Comparison of ENCODE assay signal across 9 mouse cellular contexts in the genomic region with DNA sequence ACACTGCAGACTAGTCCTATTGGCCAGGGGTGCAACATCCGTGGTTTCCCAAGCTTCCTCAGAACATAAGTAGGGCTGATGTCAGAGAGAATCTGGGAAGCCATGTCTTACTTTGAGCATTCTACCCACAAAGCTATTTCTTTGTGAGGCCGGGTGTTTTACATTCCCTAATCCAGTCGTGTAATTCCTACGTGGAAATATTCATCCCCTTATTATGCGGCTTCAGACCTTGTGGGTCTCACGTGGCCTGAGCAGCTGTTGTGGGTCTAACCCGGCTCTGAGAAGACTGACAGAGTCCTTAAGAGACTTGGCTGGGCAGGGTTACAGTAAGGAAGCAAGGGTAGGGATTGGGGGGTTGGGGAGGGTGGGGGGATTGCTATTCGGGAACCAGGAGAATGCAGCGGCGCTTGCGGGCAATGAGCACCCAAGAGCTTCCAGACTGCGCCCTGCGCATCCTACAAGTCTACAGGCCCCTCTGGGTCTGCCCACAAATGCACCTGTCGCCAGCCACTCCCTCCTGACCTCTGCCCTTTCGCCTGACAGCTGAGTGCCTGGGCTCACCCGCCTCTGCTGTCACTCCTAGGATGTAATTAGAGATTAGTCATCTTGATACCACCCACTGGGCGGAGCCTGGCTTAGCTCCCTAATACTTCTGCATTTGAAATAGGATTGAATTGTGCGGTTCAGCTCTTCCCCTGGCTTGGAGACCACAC. TPM values are rescaled to one million over a fixed set of nuclear protein-coding genes. Genes with fewer than 3 reads are reported as not detected.
A peak's percentile ranks its signal among the peaks of the same experiment; 100 is the strongest.
DNase-seq lines count a peak whose midpoint lies in the region; ATAC-seq lines count a peak whose summit lies in the region.
"Had no signal": no experiment of that assay in that cellular context is flagged by ENCODE, and none has a peak within 500 bp of the region (broad histone marks: within the 10 kb centered on the region; RNA-seq: fewer than 3 reads in every experiment).

No protein-coding gene starts in this region.

- peaks cover 3% of the 10 kb centered on the region; the same call in 1 of the 2 replicates for H3K9me3 ChIP-seq in hindbrain, embryonic 14.5 days (ENCODE audit: control insufficient read depth, low read length)
- H3K9me3 ChIP-seq in midbrain, embryonic 12.5 days: no peaks in the 10 kb centered on the region

- intact Hi-C loops in left cerebral cortex, postnatal 4 days (cut with DNase I): no loop called here

- no peaks in the 10 kb centered on the region for H3K36me3 ChIP-seq in hindbrain, embryonic 14.5 days (replicated peaks; ENCODE audit: control insufficient read depth, insufficient read depth)
- H3K36me3 ChIP-seq in midbrain, embryonic 12.5 days: no peaks in the 10 kb centered on the region

- no peaks in the 10 kb centered on the region for H3K27me3 ChIP-seq in hindbrain, embryonic 14.5 days (ENCODE audit: control insufficient read depth, insufficient read depth, low read length)
- H3K27me3 ChIP-seq in midbrain, embryonic 12.5 days: no peaks in the 10 kb centered on the region

- ATAC-seq in hindbrain, embryonic 14.5 days (ENCODE audit: low FRiP score): peak; percentile 40; the same call in 1 of the 2 replicates
- peak; percentile 89 for ATAC-seq in midbrain, embryonic 12.5 days (ENCODE audit: low FRiP score, low read depth)

- no peak overlapping the region for H3K9ac ChIP-seq in hindbrain, embryonic 14.5 days
- no peak overlapping the region for H3K9ac ChIP-seq in midbrain, embryonic 12.5 days (replicated peaks)

- whole genome bisulfite sequencing in hindbrain, embryonic 14.5 days: 22% methylated on average over 18 of the region's 18 CpGs
- 13% methylated on average over 18 of the region's 18 CpGs for WGBS in midbrain, embryonic 12.5 days

- peak; percentile 45 for DNase-seq in left cerebral cortex, postnatal 4 days
- no peak for DNase-seq in left cerebral cortex, adult 8-10 months (ENCODE audit: low spot score in 2 of 2)
- DNase-seq in embryo, embryonic 9.5 days (ENCODE audit: extremely low spot score): peak; percentile 45
- no peak for DNase-seq in hindbrain, embryonic 14.5 days (ENCODE audit: low spot score)
- DNase-seq in thymus, postnatal 0 days (ENCODE audit: low spot score): no peak
- no peak for DNase-seq in heart, postnatal 4 days
- DNase-seq in urinary bladder, postnatal 25 days (ENCODE audit: low spot score): no peak

- H3K4me1 ChIP-seq in hindbrain, embryonic 14.5 days (replicated peaks; ENCODE audit: control insufficient read depth, insufficient read depth, low read length): no peaks in the 10 kb centered on the region
- H3K4me1 ChIP-seq in midbrain, embryonic 12.5 days: peaks cover 13% of the 10 kb centered on the region

- H3K27ac ChIP-seq in hindbrain, embryonic 14.5 days: no peak overlapping the region
- peak overlapping the region; percentile 35; the same call in 1 of the 2 replicates for H3K27ac ChIP-seq in midbrain, embryonic 12.5 days (replicated peaks)

- H3K4me2 ChIP-seq in hindbrain, embryonic 14.5 days (replicated peaks): peak overlapping the region; percentile 41
- H3K4me2 ChIP-seq in midbrain, embryonic 12.5 days (replicated peaks): peak overlapping the region; percentile 44

- H3K4me3 ChIP-seq in hindbrain, embryonic 14.5 days (replicated peaks; ENCODE audit: low read length): no peak overlapping the region
- 0 out of 2 replicates have a peak overlapping the region, but pooled peaks have one; percentile 14 for H3K4me3 ChIP-seq in midbrain, embryonic 12.5 days

RNA-seq across cellular contexts. Expression of a gene that starts 15.5 kb away (rescaled TPM):
- total RNA-seq in left cerebral cortex, postnatal 4 days (2021): 100 to 1,000 TPM; 794 to 803 TPM
- total RNA-seq in left cerebral cortex, adult 8-10 months (2022): 100 to 1,000 TPM; 716 to 851 (median 782) TPM
- 256 and 290 TPM in 2 replicates for polyA plus RNA-seq in hindbrain, embryonic 14.5 days (2014; fragmentation: Nextera tagmentation; extraction: Ambion mirVana)
- 157 and 165 TPM in 2 replicates for polyA plus RNA-seq in midbrain, embryonic 12.5 days (2016; fragmentation: Nextera tagmentation; extraction: Ambion mirVana)
- polyA plus RNA-seq in thymus, postnatal 0 days (2015; fragmentation: Nextera tagmentation; extraction: Ambion mirVana): 2.6 and 3.3 TPM in 2 replicates
- total RNA-seq in heart, postnatal 4 days (2021): 10 to 100 TPM; 13.8 to 14.0 TPM

RNA-seq across cellular contexts. Expression of a gene that starts 44.8 kb away (rescaled TPM):
- total RNA-seq in left cerebral cortex, postnatal 4 days (2021): not detected
- total RNA-seq in left cerebral cortex, adult 8-10 months (2022): not detected
- polyA plus RNA-seq in hindbrain, embryonic 14.5 days (2014; fragmentation: Nextera tagmentation; extraction: Ambion mirVana): 0.13 TPM in 1 of 2 replicates, not detected in the other
- not detected in 2 replicates for polyA plus RNA-seq in midbrain, embryonic 12.5 days (2016; fragmentation: Nextera tagmentation; extraction: Ambion mirVana)
- not detected in 2 replicates for polyA plus RNA-seq in thymus, postnatal 0 days (2015; fragmentation: Nextera tagmentation; extraction: Ambion mirVana)
- total RNA-seq in heart, postnatal 4 days (2021): under 1 TPM in 1 of 2 experiments, not detected in 1; 0.19 TPM
- polyA plus RNA-seq: heart, postnatal 0 days had no signal

Comparison
In these comparisons a context has a peak if more than half of its experiments do, and no peak if none do; other contexts are left out.
1. DNase-seq: peak in left cerebral cortex, postnatal 4 days (single experiment) and embryo, embryonic 9.5 days (single experiment); none in left cerebral cortex, adult 8-10 months (0 of 2), hindbrain, embryonic 14.5 days (single experiment), thymus, postnatal 0 days (single experiment), heart, postnatal 4 days (single experiment) and urinary bladder, postnatal 25 days (single experiment).
2. RNA of a gene that starts 15.5 kb away (total RNA-seq): 716 to 851 TPM in left cerebral cortex, adult 8-10 months and 794 to 803 TPM in left cerebral cortex, postnatal 4 days; 13.8 to 14.0 TPM in heart, postnatal 4 days; every median in the first group is over 10 times any median in the second.